Mouse (Mus musculus) bone marrow macrophage, adult 2 months (primary cell): ENCODE results near the gene Mylk2. TPM values are rescaled to one million over a fixed set of nuclear protein-coding genes. Genes with fewer than 3 reads are reported as not detected.

Experiments used
- H3K27ac ChIP-seq: 2 replicates; pipeline ENCODE4 v1.5.1; 2012; ENCODE audit warnings: low read depth, low read length; ENCODE audit not compliant: insufficient read depth
- H3K4me1 ChIP-seq: 2 replicates; pipeline ENCODE4 v1.6.1; 2012; ENCODE audit warnings: low read length; ENCODE audit not compliant: control insufficient read depth, insufficient read depth
- H3K4me3 ChIP-seq: 2 replicates; pipeline ENCODE4 v1.5.1; 2012; ENCODE audit warnings: mild to moderate bottlenecking, low read length, moderate library complexity; ENCODE audit not compliant: insufficient read depth
- CTCF ChIP-seq: IDR thresholded peaks from 2 replicates; pipeline ENCODE4 v1.5.1; 2012; ENCODE audit warnings: low read depth, mild to moderate bottlenecking, low read length, moderate library complexity
- POLR2A ChIP-seq: IDR thresholded peaks from 2 replicates; pipeline ENCODE4 v1.6.1; 2012; ENCODE audit warnings: mild to moderate bottlenecking, low read depth, low read length, borderline replicate concordance
- polyA plus RNA-seq: library from polyadenylated mRNA; stranded (reverse); fragments of >200 nt; gene quantifications from 2 replicates; pipeline ENCODE4 v1.2.4, GENCODE M21; 2012; ENCODE audit not compliant: missing spikeins, insufficient read depth, insufficient read length

Mylk2 gene
- not detected in 2 replicates for polyA plus RNA-seq

GRCm38 (mm10) chr2:152911031-152911430 lies at the start of gene Mylk2:
Gene Mylk2, plus strand, starts transcription at chr2:152911352.
- H3K4me1 ChIP-seq, result peaks cover 17% of the 10 kb centered on the region
- H3K27ac ChIP-seq, result no peak within 1 kb of the TSS
- TF ChIP-seq CTCF (no peak), POLR2A (no peak)
- no peak within 1 kb of the TSS for H3K4me3 ChIP-seq

- TF ChIP-seq CTCF, result no peak
- TF ChIP-seq POLR2A, result no peak
- peaks cover 3% of the 10 kb centered on the region for H3K4me1 ChIP-seq
- H3K4me3 ChIP-seq, result no peak overlapping the region
- H3K27ac ChIP-seq, result no peak overlapping the region
Measured at GRCm38 (mm10) chr2:152861891-152862290, 49.3 kb upstream of the Mylk2 start.

- no peak overlapping the region for H3K4me3 ChIP-seq
- peaks cover 3% of the 10 kb centered on the region for H3K4me1 ChIP-seq
- H3K27ac ChIP-seq, result no peak overlapping the region
- TF ChIP-seq POLR2A (no peak), CTCF (no peak)
Measured at GRCm38 (mm10) chr2:152862638-152863037, 48.5 kb upstream of the Mylk2 start.

DNA sequence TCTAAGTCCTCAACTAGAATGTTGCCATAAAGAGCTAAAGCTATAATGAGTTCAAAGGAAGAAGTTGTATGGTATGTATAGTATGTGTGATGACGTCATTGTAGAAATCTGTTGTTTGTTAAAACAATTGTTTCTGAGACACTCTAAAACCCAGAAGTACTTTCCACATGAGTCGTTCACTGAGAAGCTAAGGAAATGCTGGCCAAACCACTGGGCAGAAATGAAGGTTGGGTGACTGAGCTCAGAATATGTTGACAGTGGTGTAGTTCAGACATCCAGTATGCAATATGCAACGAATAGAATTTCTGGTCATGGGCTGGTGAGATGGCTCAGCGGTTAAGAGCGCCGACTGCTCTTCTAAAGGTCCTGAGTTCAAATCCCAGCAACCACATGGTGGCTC lies 47.8 kb upstream of the Mylk2 start:
- H3K27ac ChIP-seq, result no peak overlapping the region
- no peak overlapping the region for H3K4me3 ChIP-seq
- no peak for TF ChIP-seq POLR2A
- no peak for TF ChIP-seq CTCF
- H3K4me1 ChIP-seq, result peaks cover 3% of the 10 kb centered on the region

DNA sequence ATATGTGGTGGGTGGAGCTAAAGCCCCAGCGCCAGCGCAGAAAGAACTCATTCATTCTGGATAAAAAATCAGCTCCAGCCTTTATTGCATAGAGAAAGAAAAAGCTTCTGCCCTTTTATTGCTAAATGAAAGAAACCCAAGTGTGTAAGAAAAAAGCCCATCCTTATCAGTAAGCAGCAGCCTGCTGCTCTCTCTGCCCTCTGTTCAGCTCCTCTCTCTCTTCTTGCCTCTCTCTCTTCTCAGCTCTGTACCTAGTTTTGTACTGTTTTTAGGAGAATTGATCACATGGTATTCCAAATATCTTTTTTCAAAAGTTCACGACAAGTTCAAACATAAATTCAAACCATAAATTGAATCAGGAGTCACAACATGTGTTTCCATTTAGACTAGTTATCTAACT lies 32.9 kb upstream of the Mylk2 start:
- Histone ChIP-seq H3K27ac (no peak overlapping the region), H3K4me1 (peaks cover 10% of the 10 kb centered on the region), H3K4me3 (no peak overlapping the region)
- TF ChIP-seq POLR2A (no peak), CTCF (no peak)

- no peak overlapping the region for H3K27ac ChIP-seq
- no peak for TF ChIP-seq POLR2A
- no peak for TF ChIP-seq CTCF
- H3K4me1 ChIP-seq, result peaks cover 10% of the 10 kb centered on the region
- H3K4me3 ChIP-seq, result no peak overlapping the region
Measured at GRCm38 (mm10) chr2:152880898-152881297, 30.3 kb upstream of the Mylk2 start.

GRCm38 (mm10) chr2:152884101-152884645 lies 27.0 kb upstream of the Mylk2 start:
- no peak overlapping the region for H3K4me3 ChIP-seq
- peaks cover 10% of the 10 kb centered on the region for H3K4me1 ChIP-seq
- H3K27ac ChIP-seq, result no peak overlapping the region
- TF ChIP-seq POLR2A, result no peak
- TF ChIP-seq CTCF, result no peak

- H3K27ac ChIP-seq, result no peak overlapping the region
- H3K4me1 ChIP-seq, result no peaks in the 10 kb centered on the region
- TF ChIP-seq CTCF (no peak; the same call in 1 of the 2 replicates), POLR2A (no peak)
- no peak overlapping the region for H3K4me3 ChIP-seq
Measured at GRCm38 (mm10) chr2:152887230-152887629, 23.9 kb upstream of the Mylk2 start.

DNA sequence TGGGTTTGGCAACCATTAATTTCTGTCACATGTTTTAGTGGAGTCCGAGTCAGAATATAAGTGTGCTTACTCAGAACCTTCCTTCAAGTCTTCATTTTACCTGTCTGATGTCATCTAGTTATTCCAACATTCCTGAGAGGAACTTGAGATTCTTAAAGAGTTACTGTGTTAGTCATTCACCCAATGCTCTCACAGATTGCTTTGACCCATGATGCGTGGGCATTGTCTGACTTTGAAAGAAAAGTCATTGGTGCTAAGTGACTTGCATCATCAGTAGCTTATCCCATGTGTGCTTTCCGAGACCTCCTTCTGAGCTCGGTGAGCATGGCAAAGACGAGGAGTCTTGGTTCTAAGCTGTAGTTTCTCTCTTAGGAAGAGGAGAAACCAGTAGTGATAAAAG lies 22.4 kb upstream of the Mylk2 start:
- TF ChIP-seq CTCF (no peak), POLR2A (no peak)
- H3K27ac ChIP-seq, result no peak overlapping the region
- H3K4me3 ChIP-seq, result no peak overlapping the region
- no peaks in the 10 kb centered on the region for H3K4me1 ChIP-seq

GRCm38 (mm10) chr2:152895834-152896233 lies 15.3 kb upstream of the Mylk2 start:
- H3K27ac ChIP-seq, result no peak overlapping the region
- no peaks in the 10 kb centered on the region for H3K4me1 ChIP-seq
- TF ChIP-seq CTCF (no peak), POLR2A (no peak)
- no peak overlapping the region for H3K4me3 ChIP-seq
